19 mouse cellular contexts compared by ENCODE assay signal in the genomic region with DNA sequence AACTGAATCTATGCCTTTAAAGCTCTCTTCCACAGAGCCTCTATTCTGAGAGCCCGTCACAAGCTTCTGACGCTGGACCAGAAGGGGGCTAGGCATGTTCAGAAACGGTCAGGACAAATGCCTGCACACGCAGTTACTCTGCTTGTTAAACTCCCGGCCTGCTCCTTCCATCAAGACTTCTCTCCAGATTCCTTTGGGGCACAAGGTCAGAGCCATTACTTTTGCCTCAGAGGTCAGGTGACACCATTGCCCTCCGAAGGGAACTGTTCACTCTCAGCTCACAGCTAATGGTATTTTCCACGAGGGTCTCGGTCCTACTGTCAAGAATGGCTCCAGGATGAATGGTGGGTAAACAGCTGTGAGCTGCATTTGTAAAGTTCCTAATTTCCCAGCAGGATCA.
"Had no signal": no experiment of that assay in that cellular context is flagged by ENCODE, and none has a peak within 500 bp of the region (broad histone marks: within the 10 kb centered on the region; RNA-seq: fewer than 3 reads in every experiment).

No protein-coding gene starts in this region.

- ATAC-seq: intestine, postnatal 0 days; liver, postnatal 0 days; lung, postnatal 0 days had no signal

- H3K9me3 ChIP-seq: limb, embryonic 15.5 days; megakaryocyte, embryonic 14.5 days; neural tube, embryonic 12.5 days; stomach, embryonic 15.5 days had no signal

- DNase-seq: kidney, adult 2 months; kidney, postnatal 25 days; left cerebral cortex, postnatal 4 days; liver, postnatal 0 days; lung, embryonic 14.5 days; midbrain, embryonic 14.5 days; right cerebral cortex, postnatal 4 days; spleen, adult 18-20 months; thymus, postnatal 25 days had no signal

- H3K27ac ChIP-seq: kidney, postnatal 0 days; limb, embryonic 15.5 days; liver, embryonic 14.5 days; neural tube, embryonic 12.5 days; stomach, embryonic 15.5 days had no signal

- H3K4me2 ChIP-seq: limb, embryonic 15.5 days; liver, embryonic 11.5 days; lung, embryonic 14.5 days; midbrain, embryonic 11.5 days; neural tube, embryonic 12.5 days; stomach, embryonic 15.5 days had no signal

- H3K4me1 ChIP-seq: megakaryocyte, embryonic 14.5 days; neural tube, embryonic 12.5 days; stomach, embryonic 15.5 days had no signal

- H3K4me3 ChIP-seq: limb, embryonic 15.5 days; megakaryocyte, embryonic 14.5 days; neural tube, embryonic 12.5 days; stomach, embryonic 15.5 days had no signal

- H3K9ac ChIP-seq: limb, embryonic 15.5 days; liver, embryonic 14.5 days; liver, postnatal 0 days; lung, embryonic 14.5 days; neural tube, embryonic 12.5 days; stomach, embryonic 15.5 days had no signal

- H3K27me3 ChIP-seq: limb, embryonic 15.5 days; megakaryocyte, embryonic 14.5 days; neural tube, embryonic 12.5 days; stomach, embryonic 15.5 days had no signal
